Mouse (Mus musculus) C2C12 (cell line): ENCODE data around the gene Ifitm10. TPM values are rescaled to one million over a fixed set of nuclear protein-coding genes. Genes with fewer than 3 reads are reported as not detected.
A peak's percentile ranks its signal among the peaks of the same experiment; 100 is the strongest.
"Not testable (repeated sequence)": the region's sequence is repeated elsewhere in the genome, so short reads cannot be mapped to it uniquely, and the experiment has no call there.

ENCODE experiments used
- H3K27me3 ChIP-seq: one replicate; pipeline ENCODE4 v1.6.1; 2011; ENCODE audit not compliant: control insufficient read depth, insufficient read depth, insufficient read length
- H3K36me3 ChIP-seq: one replicate; pipeline ENCODE4 v1.6.1; 2011; ENCODE audit not compliant: control insufficient read depth, insufficient read depth
- H3K4me3 ChIP-seq: one replicate; pipeline ENCODE4 v1.5.1; 2011; ENCODE audit warnings: mild to moderate bottlenecking, control low read depth; ENCODE audit not compliant: poor library complexity, insufficient read depth, severe bottlenecking
- H3K79me2 ChIP-seq: one replicate; pipeline ENCODE4 v1.6.1; 2011; ENCODE audit not compliant: control insufficient read depth, insufficient read depth
- H3K79me3 ChIP-seq: one replicate; pipeline ENCODE4 v1.6.1; 2011; ENCODE audit warnings: low read depth, control low read depth
- H3ac ChIP-seq: one replicate; pipeline ENCODE3; 2011; ENCODE audit warnings: low read depth; ENCODE audit not compliant: control insufficient read depth, insufficient read length
- CEBPB ChIP-seq: IDR thresholded peaks from one replicate; pipeline ENCODE4 v1.6.1; 2011; ENCODE audit warnings: low read depth, mild to moderate bottlenecking, control low read depth, moderate library complexity
- CTCF ChIP-seq: IDR thresholded peaks from one replicate; pipeline ENCODE4 v1.5.1; 2011; ENCODE audit not compliant: control insufficient read depth, insufficient read depth, insufficient read length
- FOSL1 ChIP-seq: IDR thresholded peaks from one replicate; pipeline ENCODE4 v1.8.0; 2011; ENCODE audit warnings: mild to moderate bottlenecking, low read length; ENCODE audit not compliant: poor library complexity, insufficient read depth, severe bottlenecking
- MAX ChIP-seq: IDR thresholded peaks from one replicate; pipeline ENCODE4 v1.6.1; 2011; ENCODE audit warnings: mild to moderate bottlenecking, control low read depth
- MYOD1 ChIP-seq: IDR thresholded peaks from one replicate; pipeline ENCODE4 v1.6.1; 2011; ENCODE audit warnings: low read depth; ENCODE audit not compliant: control insufficient read depth, insufficient read length
- MYOG ChIP-seq: IDR thresholded peaks from one replicate; pipeline ENCODE4 v1.6.1; 2011; ENCODE audit not compliant: control insufficient read depth, insufficient read length; ENCODE audit errors: extremely low read depth
- USF1 ChIP-seq: IDR thresholded peaks from one replicate; pipeline ENCODE4 v1.6.1; 2011; ENCODE audit warnings: low read depth, mild to moderate bottlenecking, control low read depth, moderate library complexity
- polyA plus RNA-seq: library from polyadenylated mRNA; unstranded; fragments of >200 nt; fragmentation: generic; extraction: Trizol; gene quantifications from one replicate; pipeline ENCODE4 v1.2.1, GENCODE M21; 2012; ENCODE audit warnings: missing spikeins

The Ifitm10 gene
- polyA plus RNA-seq, 1 experiment = 2.0 TPM

DNA sequence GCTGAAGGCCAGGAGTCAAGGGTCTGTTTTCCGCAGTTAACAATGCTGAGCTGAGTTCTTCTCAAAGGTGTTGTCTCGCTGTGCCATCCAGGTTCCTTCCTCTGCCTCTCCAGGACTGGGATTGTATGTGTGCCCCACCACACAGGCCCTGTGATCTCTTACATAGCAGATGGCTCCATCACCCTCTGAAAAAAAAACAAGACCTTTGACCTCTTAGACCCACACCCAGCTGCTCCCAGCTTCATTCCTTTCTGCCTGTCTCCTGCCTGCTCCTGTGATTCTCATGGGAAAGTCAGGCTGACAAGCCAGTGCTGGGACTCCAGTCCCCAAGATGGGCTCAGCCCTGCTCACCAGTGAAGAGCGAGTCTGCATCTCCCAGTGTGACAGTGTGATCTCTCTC, 45.0 kb downstream of the Ifitm10 start:
- Histone ChIP-seq H3K79me2 (no peaks in the 10 kb centered on the region), H3K27me3 (no peaks in the 10 kb centered on the region), H3K36me3 (no peaks in the 10 kb centered on the region), H3ac (no peak overlapping the region), H3K4me3 (no peak overlapping the region), H3K79me3 (no peaks in the 10 kb centered on the region)
- no peak for TF ChIP-seq FOSL1
- TF ChIP-seq USF1 = no peak
- TF ChIP-seq MYOG = no peak
- no peak for TF ChIP-seq CTCF
- TF ChIP-seq MYOD1 = no peak
- TF ChIP-seq MAX = no peak
- TF ChIP-seq CEBPB = no peak

DNA sequence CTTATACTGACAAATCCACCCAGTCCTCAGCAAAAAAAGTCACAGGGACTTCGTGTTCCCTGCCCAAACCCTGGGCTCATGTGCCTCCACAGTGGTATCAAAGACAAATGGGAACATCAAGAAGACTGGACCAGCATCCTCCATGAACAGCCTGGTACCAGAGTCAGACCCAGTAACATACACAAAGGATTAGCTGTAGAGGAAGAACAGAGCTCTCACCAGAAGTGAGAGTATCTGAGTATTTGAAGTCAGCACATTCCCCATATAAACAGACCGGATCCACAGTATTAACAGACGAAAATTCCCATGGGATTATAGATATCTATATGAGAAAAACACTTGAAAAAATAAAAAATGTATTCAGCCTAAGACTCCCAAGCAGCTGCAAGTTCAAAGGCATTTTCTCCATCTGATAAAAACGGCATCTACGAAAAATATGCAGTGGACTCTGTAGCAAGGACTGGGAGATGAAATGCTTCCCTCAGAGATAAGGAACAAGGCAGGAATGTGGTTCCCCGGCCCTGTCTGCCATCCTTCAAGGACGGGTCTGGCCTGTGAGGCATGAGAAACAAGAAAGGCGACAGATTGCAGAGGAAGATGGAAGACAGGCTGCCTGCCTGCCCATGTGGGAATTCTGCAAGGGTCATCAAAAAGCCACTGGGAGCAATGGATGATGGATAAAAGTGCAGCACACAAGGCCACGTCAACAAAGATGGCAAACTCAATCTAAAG, 46.7 kb downstream of the Ifitm10 start:
- no peak for TF ChIP-seq MYOD1
- no peak for TF ChIP-seq MAX
- no peak for TF ChIP-seq CTCF
- Histone ChIP-seq H3K4me3 (no peak overlapping the region), H3K79me3 (no peaks in the 10 kb centered on the region), H3K79me2 (no peaks in the 10 kb centered on the region), H3K36me3 (no peaks in the 10 kb centered on the region), H3ac (no peak overlapping the region), H3K27me3 (no peaks in the 10 kb centered on the region)

DNA sequence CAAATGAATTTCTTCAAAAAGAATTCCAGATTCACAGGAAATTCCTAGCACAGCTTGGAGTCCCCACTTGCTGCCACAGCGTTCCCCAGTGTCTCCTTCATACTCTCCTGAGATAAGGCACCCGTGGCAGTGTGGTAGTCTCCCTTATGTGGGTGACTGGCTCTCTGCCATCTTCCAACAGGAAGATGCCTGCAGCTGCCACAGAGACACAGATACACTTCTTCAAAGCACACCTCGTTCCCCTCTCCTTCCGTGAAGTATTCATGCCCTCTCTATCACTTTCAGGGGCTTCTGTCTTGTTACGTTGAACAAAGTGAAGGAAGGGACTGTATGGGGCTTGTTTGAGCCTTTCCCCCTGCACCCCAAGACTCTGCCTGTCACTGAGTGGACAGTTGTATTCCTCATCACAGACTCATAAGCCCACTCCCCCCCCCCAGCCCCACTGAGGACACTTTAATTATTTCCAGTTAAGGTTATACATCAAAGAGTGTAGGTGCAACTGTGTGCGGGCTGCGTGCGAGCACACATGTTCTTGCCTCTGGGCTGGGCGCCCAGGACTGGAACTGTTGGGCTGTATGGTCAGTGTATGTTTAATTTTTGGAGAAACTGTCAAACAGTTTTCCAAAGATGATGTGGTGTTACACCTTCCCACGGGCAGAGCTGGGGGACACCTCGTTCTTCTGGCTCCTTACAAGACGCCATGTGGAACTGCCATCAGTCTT, 50.0 kb downstream of the Ifitm10 start:
- no peaks in the 10 kb centered on the region for H3K36me3 ChIP-seq
- TF ChIP-seq MYOG (no peak), MYOD1 (no peak), CTCF (no peak), FOSL1 (no peak), CEBPB (no peak), USF1 (no peak), MAX (no peak)
- H3K27me3 ChIP-seq = no peaks in the 10 kb centered on the region
- no peak overlapping the region for H3ac ChIP-seq
- no peak overlapping the region for H3K4me3 ChIP-seq
- no peaks in the 10 kb centered on the region for H3K79me3 ChIP-seq
- no peaks in the 10 kb centered on the region for H3K79me2 ChIP-seq

DNA sequence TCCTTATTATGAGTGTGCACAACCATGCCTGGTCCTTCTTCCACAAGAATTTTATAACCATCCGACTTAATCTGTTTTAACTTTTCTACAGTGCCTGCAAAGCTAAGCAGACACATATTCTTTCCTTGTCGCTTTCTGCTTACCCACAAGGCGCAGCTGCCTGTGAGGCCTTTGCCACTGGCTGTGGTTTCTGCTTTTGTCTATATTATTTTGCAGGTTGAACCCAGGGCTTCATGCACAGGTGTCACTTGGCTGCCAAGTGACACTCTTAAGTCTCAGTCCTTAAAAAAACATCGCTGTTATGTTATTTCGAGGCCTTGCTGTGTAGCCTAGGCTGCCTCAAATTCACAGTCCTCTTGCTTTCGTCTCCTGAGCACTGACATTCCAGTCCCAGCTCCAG, 50.9 kb downstream of the Ifitm10 start:
- Histone ChIP-seq H3K79me2 (no peaks in the 10 kb centered on the region), H3K79me3 (no peaks in the 10 kb centered on the region)
- no peak for TF ChIP-seq USF1
- TF ChIP-seq MYOG = no peak
- TF ChIP-seq MAX = no peak
- TF ChIP-seq CTCF = no peak
- TF ChIP-seq FOSL1 = no peak
- TF ChIP-seq CEBPB = no peak
- TF ChIP-seq MYOD1 = no peak

DNA sequence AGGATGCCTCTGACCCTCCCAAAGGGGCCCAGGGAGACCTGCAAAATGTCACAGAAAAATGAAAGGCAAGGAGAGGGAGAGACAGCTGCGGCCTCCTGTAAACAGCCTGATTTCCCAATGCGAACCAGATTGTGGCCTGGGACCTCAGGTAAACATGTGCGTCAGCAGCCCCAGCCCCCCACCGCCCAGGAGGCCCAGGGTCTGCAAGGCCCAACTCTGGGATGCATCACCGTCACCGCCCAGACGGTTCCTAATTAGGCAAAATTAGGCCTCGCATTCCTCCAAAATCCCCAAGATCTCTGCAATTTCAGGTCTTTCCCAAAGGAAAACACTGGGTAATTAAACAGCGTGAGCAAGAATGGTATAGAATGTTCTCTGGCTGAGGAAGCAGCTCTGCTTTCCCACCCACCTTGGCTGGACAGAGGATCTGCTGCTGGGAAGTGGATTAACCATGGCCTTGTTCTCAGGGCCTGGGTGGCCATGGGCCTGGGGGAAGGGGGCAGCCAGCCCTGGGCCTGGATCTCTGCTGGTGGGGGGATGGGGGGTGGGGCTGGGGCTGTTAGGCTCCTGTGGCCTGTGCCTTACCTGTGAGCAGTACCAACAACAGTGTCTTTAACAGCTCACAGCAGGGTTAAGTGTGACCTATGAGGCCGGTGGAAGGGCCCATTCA, 51.8 kb downstream of the Ifitm10 start:
- not testable (repeated sequence) for H3K79me3 ChIP-seq, H3K4me3 ChIP-seq, H3K27me3 ChIP-seq, H3K36me3 ChIP-seq, H3ac ChIP-seq, H3K79me2 ChIP-seq

More for the DNA sequence above, 50.9 kb downstream of the Ifitm10 start:
- H3K36me3 ChIP-seq = no peaks in the 10 kb centered on the region
- H3K27me3 ChIP-seq = no peaks in the 10 kb centered on the region
- no peak overlapping the region for H3K4me3 ChIP-seq
- H3ac ChIP-seq = no peak overlapping the region

DNA sequence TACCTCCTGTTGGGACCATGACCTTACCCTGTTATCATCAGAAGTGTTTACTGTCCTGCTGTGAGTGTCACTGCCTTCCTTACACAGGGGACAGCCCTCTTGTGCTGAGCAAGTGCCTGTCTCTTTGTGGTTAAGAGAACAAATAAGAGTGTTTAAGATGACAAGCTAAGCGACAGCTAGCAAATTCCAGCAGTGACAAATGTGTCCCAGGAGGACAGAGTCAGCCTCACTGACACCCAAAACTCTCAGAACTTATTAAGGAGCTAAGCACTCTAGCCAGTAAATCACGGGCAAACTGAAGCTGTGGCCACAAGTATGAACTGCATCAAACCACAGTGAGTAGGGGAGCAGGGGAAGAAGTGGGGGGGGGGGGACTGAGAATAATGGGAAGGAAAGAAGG, 52.6 kb downstream of the Ifitm10 start:
- H3K79me2 ChIP-seq = no peaks in the 10 kb centered on the region
- no peak overlapping the region for H3ac ChIP-seq
- no peak overlapping the region for H3K4me3 ChIP-seq
- H3K79me3 ChIP-seq = no peaks in the 10 kb centered on the region
- H3K27me3 ChIP-seq = no peaks in the 10 kb centered on the region
- TF ChIP-seq CEBPB (no peak), FOSL1 (peak; percentile 7)
- H3K36me3 ChIP-seq = no peaks in the 10 kb centered on the region
